Mouse (Mus musculus) spleen, adult 2 months (tissue): ENCODE measurements around the gene Samd4b. TPM values are rescaled to one million over a fixed set of nuclear protein-coding genes. Genes with fewer than 3 reads are reported as not detected.
"Not testable (repeated sequence)": the region's sequence is repeated elsewhere in the genome, so short reads cannot be mapped to it uniquely, and the experiment has no call there.

Experiments
- DNase-seq, 2 experiments: peaks; one replicate each; pipeline versions ENCODE4 v3.0.0 to v3.0.0-alpha.2; 2012 to 2021; ENCODE audit warnings: low spot score in 2 of 2, low read depth in 1 of 2
- H3K27ac ChIP-seq: fragments of 200-500 bp; 2 replicates; pipeline ENCODE4 v1.5.1; 2012; ENCODE audit warnings: low read length, inconsistent platforms; ENCODE audit not compliant: insufficient read depth
- H3K27me3 ChIP-seq: fragments of 200-500 bp; 2 replicates; pipeline ENCODE4 v1.6.1; 2012; ENCODE audit warnings: mild to moderate bottlenecking, moderate library complexity, low read length, inconsistent platforms; ENCODE audit not compliant: control insufficient read depth, insufficient read depth
- H3K36me3 ChIP-seq: fragments of 200-500 bp; 2 replicates; pipeline ENCODE4 v1.6.1; 2012; ENCODE audit warnings: mild to moderate bottlenecking, low read length, inconsistent platforms; ENCODE audit not compliant: control insufficient read depth, insufficient read depth
- H3K4me1 ChIP-seq: fragments of 200-500 bp; 2 replicates; pipeline ENCODE4 v1.6.1; 2011; ENCODE audit warnings: inconsistent platforms; ENCODE audit not compliant: control insufficient read depth, insufficient read depth, insufficient read length
- H3K4me3 ChIP-seq: fragments of 200-500 bp; 2 replicates; pipeline ENCODE4 v1.5.1; 2011; ENCODE audit warnings: mild to moderate bottlenecking, inconsistent platforms; ENCODE audit not compliant: insufficient read depth, insufficient read length; ENCODE audit errors: extremely low read depth
- CTCF ChIP-seq: fragments of 200-500 bp; IDR thresholded peaks from 2 replicates; pipeline ENCODE4 v1.5.1; 2011; ENCODE audit warnings: mild to moderate bottlenecking, inconsistent platforms; ENCODE audit not compliant: insufficient read depth, insufficient read length, insufficient replicate concordance; ENCODE audit errors: extremely low read depth
- POLR2A ChIP-seq: fragments of 200-500 bp; IDR thresholded peaks from 2 replicates; pipeline ENCODE4 v1.6.1; 2011; ENCODE audit warnings: low read depth, low read length, inconsistent platforms
- WGBS: fragments of 180-500 bp; shearing (Covaris S2); methylation state at CpG from one replicate; pipeline ENCODE4 v1.1.7; 2018; 5-methylcytosine and 5-hydroxymethylcytosine counted together
- polyA plus RNA-seq: library from polyadenylated mRNA; depleted of rRNA; stranded (reverse); fragments of >200 nt; gene quantifications from 2 replicates; pipeline ENCODE4 v1.2.3, GENCODE M21; 2012

Samd4b gene
- polyA plus RNA-seq, 1 experiment: 48.2 TPM

DNA sequence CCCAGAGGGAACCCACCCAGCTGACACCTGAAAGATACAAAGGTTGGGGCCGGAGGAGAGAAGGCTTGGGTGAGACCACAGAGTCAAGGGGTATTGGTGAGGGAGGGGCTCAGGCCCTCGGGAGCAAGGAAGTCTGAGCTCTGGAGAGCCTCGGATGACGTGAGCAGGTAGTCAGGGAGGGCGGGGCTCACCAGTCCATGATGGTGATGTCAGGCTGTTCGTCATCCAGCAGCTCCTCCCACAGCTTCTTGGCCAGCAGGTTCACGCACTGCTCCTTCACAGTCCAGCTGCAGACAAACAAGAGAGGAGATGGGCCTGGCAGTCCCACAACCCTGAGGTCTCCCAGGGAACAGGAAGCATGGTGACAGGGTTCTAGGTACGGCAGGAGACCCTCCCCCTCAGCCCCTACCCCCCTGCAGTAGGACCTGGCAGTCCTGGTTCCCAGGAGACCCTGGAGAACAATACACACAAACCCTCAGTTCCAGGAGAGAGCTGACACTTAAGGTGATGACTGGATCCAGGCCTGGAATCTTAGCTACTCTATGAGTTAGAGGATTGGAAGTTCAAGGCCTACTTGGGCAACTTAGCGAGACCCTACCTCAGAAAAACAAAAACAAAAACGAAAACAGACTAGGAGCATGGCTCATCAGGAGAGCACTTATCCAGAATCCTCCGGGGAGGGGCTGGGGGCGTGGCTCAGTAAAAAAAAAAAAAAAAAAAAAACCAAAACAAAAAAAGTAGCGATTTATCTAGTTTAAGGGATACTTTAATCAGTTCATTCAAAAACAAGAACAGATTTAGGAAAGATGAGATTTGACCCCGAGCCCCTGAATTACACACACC, 52.7 kb downstream of the Samd4b start:
- Histone ChIP-seq H3K4me1 (peaks cover 3% of the 10 kb centered on the region; the same call in 1 of the 2 replicates), H3K27ac (no peak overlapping the region), H3K27me3 (peaks cover 13% of the 10 kb centered on the region), H3K36me3 (no peaks in the 10 kb centered on the region), H3K4me3 (no peak overlapping the region)
- no peak for DNase-seq
- WGBS: 45% methylated on average over 14 of the region's 14 CpGs
- TF ChIP-seq POLR2A (no peak), CTCF (no peak)

DNA sequence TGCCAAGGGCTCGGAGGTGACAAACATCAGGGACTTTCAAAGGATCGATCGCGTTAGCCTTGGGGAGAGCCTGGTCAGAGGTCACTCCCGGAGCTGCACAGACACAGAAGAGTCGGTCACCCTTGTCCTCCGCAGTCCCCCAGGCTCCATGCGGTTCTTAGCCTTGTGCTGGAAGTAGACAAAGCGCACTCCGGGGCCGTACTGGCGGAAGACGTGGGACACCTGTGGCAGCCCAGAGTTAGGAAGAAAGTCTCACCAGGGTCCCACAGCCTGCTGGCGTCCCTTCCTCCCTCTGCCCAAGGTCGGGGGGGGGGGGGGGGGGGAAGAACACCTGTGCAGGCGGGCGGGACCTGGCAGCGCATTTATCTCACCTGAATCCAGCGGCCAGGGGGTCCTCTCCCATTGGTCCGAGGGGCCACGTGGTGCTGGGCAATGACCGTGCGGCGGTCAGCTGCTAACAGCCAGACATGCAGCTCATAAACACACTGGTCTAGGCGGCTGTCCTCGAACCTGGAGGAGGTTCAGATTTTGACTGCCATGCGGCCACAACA, 53.8 kb downstream of the Samd4b start:
- no peak overlapping the region for H3K27ac ChIP-seq
- H3K4me1 ChIP-seq: peaks cover 3% of the 10 kb centered on the region; the same call in 1 of the 2 replicates
- no peaks in the 10 kb centered on the region for H3K36me3 ChIP-seq
- H3K4me3 ChIP-seq: no peak overlapping the region
- 32% methylated on average over 22 of the region's 27 CpGs for WGBS
- no peak for DNase-seq
- TF ChIP-seq CTCF: no peak
- no peak for TF ChIP-seq POLR2A
- peaks cover 13% of the 10 kb centered on the region for H3K27me3 ChIP-seq

DNA sequence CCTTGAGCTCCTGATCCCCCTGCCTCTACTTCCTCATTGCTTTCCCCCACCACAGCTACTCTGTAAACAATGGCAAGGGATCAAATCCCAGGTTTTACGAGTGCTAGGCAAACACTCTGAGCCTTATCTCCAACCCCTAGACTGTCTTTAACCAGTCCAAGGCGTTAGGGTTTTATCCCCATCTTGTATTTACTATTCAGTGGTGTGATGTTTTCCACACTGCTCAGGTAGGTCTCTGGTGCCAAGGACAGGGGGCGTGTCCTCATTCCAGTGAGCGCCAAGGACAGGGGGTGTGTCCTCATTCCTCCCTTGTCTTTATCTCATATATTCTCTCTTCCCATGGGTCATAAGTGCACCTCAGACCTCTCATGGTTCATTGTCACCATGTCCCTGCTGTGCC, 57.4 kb downstream of the Samd4b start, which contains the start of gene Sycn:
TSS of gene Sycn (plus strand) at position 360 of the 400 bp plus-strand sequence.
- Histone ChIP-seq H3K27ac (no peak within 1 kb of the TSS), H3K4me3 (no peak within 1 kb of the TSS), H3K36me3 (no peaks in the 10 kb centered on the region), H3K4me1 (no peaks in the 10 kb centered on the region), H3K27me3 (no peaks in the 10 kb centered on the region)
- no peak for DNase-seq
- TF ChIP-seq CTCF (no peak), POLR2A (no peak)
- 83% methylated on average over 4 of the region's 4 CpGs for WGBS

DNA sequence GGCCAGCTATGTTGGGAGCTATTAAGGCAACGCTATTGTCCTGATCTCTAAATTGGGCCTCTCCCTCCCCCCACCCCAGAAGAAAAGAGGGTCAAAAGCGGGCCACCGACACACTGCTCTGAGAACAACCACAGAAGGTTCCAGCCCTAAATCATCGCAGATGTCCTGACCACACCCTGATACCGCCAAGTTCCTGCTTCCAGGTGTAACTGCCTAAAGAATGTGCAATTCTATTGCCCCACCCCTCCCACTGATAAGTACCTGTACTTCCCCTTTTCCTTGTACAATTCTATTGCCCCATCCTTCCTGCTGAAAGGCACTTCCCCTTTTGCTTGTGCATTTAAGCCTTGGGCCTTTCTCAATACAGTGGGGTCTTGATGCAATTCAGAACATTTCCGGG, 59.1 kb downstream of the Samd4b start:
- 89% methylated on average over 6 of the region's 6 CpGs for WGBS
- H3K27ac ChIP-seq, H3K36me3 ChIP-seq, H3K4me1 ChIP-seq, DNase-seq, H3K4me3 ChIP-seq, H3K27me3 ChIP-seq: not testable (repeated sequence)

DNA sequence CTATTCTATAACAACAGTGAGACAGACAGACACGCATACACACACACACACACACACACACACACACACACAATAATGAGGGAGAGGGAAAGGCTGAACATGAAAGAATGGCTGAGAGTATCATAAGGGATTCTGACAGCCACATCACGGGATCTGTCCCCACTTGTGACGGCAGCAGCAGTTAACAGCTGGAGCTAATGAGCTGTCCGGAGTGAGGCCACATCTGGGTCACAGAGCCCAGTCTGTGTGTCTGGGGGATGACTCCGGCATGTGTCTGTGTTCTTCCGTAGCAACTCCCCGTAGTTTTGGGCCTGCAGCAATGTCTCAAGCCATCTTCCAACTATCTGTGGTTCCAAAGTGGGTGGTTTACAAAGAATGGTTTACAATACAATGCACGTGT, 65.9 kb downstream of the Samd4b start:
- Histone ChIP-seq H3K4me3 (no peak overlapping the region), H3K4me1 (peaks cover 3% of the 10 kb centered on the region; the same call in 1 of the 2 replicates), H3K27ac (no peak overlapping the region), H3K36me3 (no peaks in the 10 kb centered on the region), H3K27me3 (no peaks in the 10 kb centered on the region)
- TF ChIP-seq CTCF (no peak), POLR2A (no peak)
- DNase-seq: no peak
- WGBS: 87% methylated on average over 8 of the region's 8 CpGs

DNA sequence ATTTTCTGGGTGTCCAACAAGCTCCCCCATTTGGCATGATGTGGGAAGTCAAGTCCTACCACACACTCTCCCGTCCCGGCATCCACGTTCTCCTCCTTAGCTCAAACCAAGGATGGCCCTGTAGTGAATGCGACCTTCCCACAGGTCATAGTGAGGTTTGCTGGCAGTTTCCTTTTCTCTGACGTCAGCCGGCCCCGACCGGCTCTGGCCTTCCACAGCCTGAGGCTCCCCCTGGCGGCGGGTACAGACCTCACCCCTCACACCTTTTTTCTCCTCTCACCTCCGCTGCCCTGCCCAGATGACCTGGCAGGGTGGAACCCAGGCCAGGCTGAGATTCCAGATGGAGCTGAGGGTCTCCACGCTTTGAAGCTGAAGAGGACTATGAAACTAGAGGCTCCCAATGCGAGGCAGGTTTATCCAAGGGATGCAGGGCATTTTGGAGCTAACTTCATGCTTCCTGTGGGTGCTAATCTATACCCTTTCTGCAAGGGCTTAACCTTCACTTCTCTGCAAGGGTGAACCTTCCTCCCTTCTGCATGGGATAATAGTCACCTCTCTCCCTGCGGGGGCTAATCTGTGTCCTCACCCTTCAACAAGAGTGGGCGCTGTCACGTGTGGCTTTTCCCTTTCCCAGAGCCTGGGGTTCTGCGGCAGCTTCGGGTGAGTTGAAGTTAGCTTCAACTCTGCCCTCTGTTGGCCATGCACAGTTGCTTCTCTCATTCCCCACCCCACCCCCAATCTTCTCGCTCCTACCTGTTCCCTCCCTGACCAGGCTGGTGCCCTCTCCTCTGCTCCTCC, 69.8 kb downstream of the Samd4b start:
- TF ChIP-seq POLR2A (no peak), CTCF (peak; percentile 92)
- peaks cover 3% of the 10 kb centered on the region; the same call in 1 of the 2 replicates for H3K4me1 ChIP-seq
- WGBS: 2% methylated on average over 19 of the region's 19 CpGs
- H3K27me3 ChIP-seq: no peaks in the 10 kb centered on the region
- peak; percentile 71 to 88 for DNase-seq
- no peak overlapping the region for H3K27ac ChIP-seq
- no peaks in the 10 kb centered on the region for H3K36me3 ChIP-seq
- H3K4me3 ChIP-seq: no peak overlapping the region

DNA sequence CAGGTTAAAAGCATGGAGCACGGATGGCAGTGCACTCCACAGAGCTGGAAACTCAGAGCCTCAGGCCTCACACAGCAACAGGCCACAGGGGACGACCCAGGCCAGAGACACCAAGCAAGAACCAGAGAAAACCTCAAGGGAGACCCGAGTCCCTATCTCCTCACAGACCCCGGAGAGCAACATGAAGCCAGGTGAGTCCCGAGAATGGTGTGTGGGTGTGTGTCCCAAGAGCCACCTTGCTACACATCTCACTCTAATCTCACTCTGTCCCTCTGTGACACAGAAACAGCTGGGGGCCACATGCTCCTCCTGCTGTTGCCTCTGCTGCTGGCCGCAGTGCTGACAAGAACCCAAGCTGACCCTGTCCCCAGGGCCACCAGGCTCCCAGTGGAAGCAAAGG, 75.4 kb downstream of the Samd4b start, which contains the start of gene Ifnl3:
TSS of gene Ifnl3 (plus strand) at position 301 of the 400 bp plus-strand sequence.
- H3K4me1 ChIP-seq, H3K4me3 ChIP-seq, H3K27ac ChIP-seq, DNase-seq, H3K27me3 ChIP-seq, H3K36me3 ChIP-seq: not testable (repeated sequence)
- 87% methylated on average over 5 of the region's 6 CpGs for WGBS
